Mouse (Mus musculus): Measurements from ENCODE around the gene Tpx2. TPM values are rescaled to one million over a fixed set of nuclear protein-coding genes. Genes with fewer than 3 reads are reported as not detected.

Tpx2 gene
- polyA plus RNA-seq, 1 experiment from 2014 or later = 59.8 TPM

DNA sequence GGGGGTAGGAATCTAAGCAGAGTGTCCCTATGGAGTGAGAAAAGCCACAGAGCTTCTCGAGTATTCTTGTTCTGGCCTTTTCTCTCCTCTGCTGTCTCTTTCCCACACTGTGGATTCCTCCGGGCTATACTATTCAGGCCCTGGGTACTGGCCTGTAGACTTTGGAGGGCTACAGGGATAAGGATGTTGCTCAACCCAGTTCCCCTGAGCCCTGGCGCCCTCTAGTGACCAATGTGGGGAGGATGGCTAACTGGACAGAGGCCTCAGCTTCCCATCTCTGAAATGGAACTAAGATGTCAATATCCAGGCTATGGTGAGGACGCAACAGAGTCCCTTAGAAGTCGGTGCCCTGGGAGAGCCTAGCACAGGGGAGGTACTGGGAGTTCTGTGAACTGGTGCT is 85.8 kb downstream of the Tpx2 start:
- 30% methylated on average over 5 of the region's 5 CpGs for WGBS
- peaks cover 10% of the 10 kb centered on the region for H3K4me1 ChIP-seq (ENCODE audit: control insufficient read depth, insufficient read depth, low read length)

DNA sequence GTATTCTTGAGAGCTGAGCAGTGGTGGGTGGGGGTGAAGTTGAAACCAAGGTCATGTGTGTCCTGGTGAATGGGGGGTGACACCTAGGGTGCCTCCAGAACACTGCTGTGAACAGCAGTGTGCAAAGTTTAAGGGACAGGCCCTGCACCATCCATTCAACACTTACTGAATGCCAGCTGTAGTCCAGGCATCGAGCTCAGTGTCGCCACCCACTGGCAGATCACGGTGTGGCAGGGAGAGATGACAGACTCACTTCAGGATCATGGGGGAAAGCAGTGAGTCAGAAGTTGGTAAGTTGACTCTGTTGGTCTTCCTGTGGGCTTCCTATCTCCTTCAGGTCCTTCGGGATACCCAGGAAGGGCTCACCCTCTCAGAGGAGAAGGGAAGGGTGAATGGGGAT is 92.1 kb downstream of the Tpx2 start:
- H3K9me3 ChIP-seq (replicated peaks; ENCODE audit: control insufficient read depth, low read length) = no peaks in the 10 kb centered on the region
- 8% methylated on average over 4 of the region's 4 CpGs for WGBS

More for the DNA sequence above, 85.8 kb downstream of the Tpx2 start:
- no peak; the same call in 1 of the 2 replicates for ATAC-seq (ENCODE audit: insufficient read depth, low FRiP score)
- no peak overlapping the region for H3K27ac ChIP-seq (ENCODE audit: low read length)
- no peaks in the 10 kb centered on the region for H3K9me3 ChIP-seq (replicated peaks; ENCODE audit: control insufficient read depth, low read length)
- no peak overlapping the region for H3K9ac ChIP-seq (ENCODE audit: low read length)
- peaks cover 3% of the 10 kb centered on the region; the same call in 1 of the 2 replicates for H3K27me3 ChIP-seq (ENCODE audit: control insufficient read depth, insufficient read depth, low read length)
- no peak overlapping the region for H3K4me2 ChIP-seq (ENCODE audit: low read depth, low read length)
- no peaks in the 10 kb centered on the region for H3K36me3 ChIP-seq (ENCODE audit: control insufficient read depth, insufficient read depth, low read length)
- no peak overlapping the region for H3K4me3 ChIP-seq (replicated peaks; ENCODE audit: low read length)

DNA sequence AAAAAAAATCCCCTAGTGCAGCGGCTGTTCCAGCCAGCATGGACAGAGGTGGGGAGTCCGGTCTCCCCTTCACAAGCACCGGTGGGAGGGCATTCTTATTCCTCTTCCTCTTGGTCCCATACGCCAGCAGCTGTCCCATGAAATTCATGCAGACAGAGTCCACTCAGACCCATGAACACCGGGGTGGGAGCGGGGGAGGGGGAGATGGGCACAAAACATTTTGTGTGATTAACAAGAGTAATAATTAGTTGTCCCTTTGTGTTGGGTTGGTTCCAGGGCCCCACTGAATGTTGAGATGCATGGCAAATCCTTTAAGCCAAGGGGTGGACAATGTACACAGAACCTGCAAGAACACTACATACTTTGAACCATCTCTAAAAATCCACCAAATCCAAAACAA is 93.3 kb downstream of the Tpx2 start:
- ATAC-seq (ENCODE audit: insufficient read depth, low FRiP score) = no peak
- Histone ChIP-seq H3K4me2 (ENCODE audit: low read depth, low read length) (no peak overlapping the region), H3K27me3 (ENCODE audit: control insufficient read depth, insufficient read depth, low read length) (peaks cover 57% of the 10 kb centered on the region), H3K9ac (ENCODE audit: low read length) (no peak overlapping the region), H3K27ac (ENCODE audit: low read length) (no peak overlapping the region), H3K36me3 (ENCODE audit: control insufficient read depth, insufficient read depth, low read length) (no peaks in the 10 kb centered on the region), H3K4me1 (ENCODE audit: control insufficient read depth, insufficient read depth, low read length) (peaks cover 10% of the 10 kb centered on the region; the same call in 1 of the 2 replicates), H3K9me3 (replicated peaks; ENCODE audit: control insufficient read depth, low read length) (no peaks in the 10 kb centered on the region), H3K4me3 (replicated peaks; ENCODE audit: low read length) (no peak overlapping the region)
- 82% methylated on average over 6 of the region's 6 CpGs for WGBS

More for the DNA sequence above, 92.1 kb downstream of the Tpx2 start:
- no peak for ATAC-seq (ENCODE audit: insufficient read depth, low FRiP score)
- Histone ChIP-seq H3K4me3 (replicated peaks; ENCODE audit: low read length) (no peak overlapping the region), H3K27ac (ENCODE audit: low read length) (no peak overlapping the region), H3K9ac (ENCODE audit: low read length) (no peak overlapping the region), H3K4me1 (ENCODE audit: control insufficient read depth, insufficient read depth, low read length) (peaks cover 10% of the 10 kb centered on the region; the same call in 1 of the 2 replicates), H3K4me2 (ENCODE audit: low read depth, low read length) (no peak overlapping the region), H3K27me3 (ENCODE audit: control insufficient read depth, insufficient read depth, low read length) (peaks cover 47% of the 10 kb centered on the region), H3K36me3 (ENCODE audit: control insufficient read depth, insufficient read depth, low read length) (no peaks in the 10 kb centered on the region)

DNA sequence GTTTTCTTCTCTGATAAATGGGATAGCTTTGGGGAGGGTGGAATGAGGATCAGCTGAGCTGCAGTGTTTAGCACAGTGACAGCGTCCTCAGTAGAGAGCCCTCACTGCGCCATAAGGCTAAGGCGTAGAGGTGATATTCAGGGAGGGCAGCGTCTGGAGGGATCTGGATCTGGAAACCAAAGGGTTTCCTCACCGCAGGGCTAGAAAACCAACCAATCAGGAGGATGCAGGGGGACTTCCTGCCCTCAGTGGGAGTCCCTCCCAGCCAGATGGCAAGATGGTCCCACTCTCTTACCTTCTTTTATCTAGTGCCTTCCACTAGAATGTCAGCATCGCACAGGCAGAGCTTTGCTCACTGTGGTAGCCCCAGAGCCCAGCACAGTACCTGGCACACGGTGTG is 94.0 kb downstream of the Tpx2 start:
- Histone ChIP-seq H3K4me2 (ENCODE audit: low read depth, low read length) (no peak overlapping the region), H3K4me1 (ENCODE audit: control insufficient read depth, insufficient read depth, low read length) (peaks cover 10% of the 10 kb centered on the region; the same call in 1 of the 2 replicates), H3K36me3 (ENCODE audit: control insufficient read depth, insufficient read depth, low read length) (no peaks in the 10 kb centered on the region), H3K9me3 (replicated peaks; ENCODE audit: control insufficient read depth, low read length) (no peaks in the 10 kb centered on the region), H3K9ac (ENCODE audit: low read length) (no peak overlapping the region), H3K27ac (ENCODE audit: low read length) (no peak overlapping the region), H3K4me3 (replicated peaks; ENCODE audit: low read length) (no peak overlapping the region), H3K27me3 (ENCODE audit: control insufficient read depth, insufficient read depth, low read length) (peaks cover 60% of the 10 kb centered on the region)
- 28% methylated on average over 7 of the region's 7 CpGs for WGBS
- ATAC-seq (ENCODE audit: insufficient read depth, low FRiP score) = no peak

DNA sequence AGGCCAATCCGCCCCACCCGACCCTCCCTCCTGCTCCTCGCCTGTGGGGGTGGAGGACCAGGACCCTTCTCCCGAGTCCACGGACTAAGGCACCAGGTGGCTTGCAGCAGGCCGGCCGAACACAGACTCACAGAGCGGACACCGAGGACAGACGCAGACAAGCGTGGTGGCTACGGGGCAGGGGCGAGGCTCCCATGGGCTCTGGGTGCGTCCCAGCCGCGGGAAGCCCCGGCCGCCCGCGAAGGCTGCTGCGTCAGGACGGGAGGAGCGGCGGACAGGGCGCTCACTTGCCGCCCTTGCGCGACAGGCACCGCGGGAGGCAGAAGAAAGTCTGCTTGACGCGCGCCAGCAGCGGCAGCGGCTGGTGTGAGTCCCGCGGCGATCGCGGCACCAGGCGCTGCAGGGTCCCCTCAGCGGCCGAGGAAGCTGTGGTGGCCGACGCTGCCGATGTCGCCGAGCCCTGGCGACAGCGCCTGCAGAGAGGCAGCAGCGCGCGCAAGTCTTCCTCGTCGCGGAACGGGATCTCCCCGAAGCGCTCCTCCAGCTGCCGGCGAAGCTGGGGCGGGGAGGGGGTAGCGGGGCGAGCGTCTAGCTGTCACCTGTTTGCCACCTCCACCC is 95.2 kb downstream of the Tpx2 start:
- ATAC-seq (ENCODE audit: insufficient read depth, low FRiP score) = no peak
- H3K4me1 ChIP-seq (ENCODE audit: control insufficient read depth, insufficient read depth, low read length) = peaks cover 10% of the 10 kb centered on the region; the same call in 1 of the 2 replicates
- peak overlapping the region; percentile 56 for H3K9ac ChIP-seq (ENCODE audit: low read length)

DNA sequence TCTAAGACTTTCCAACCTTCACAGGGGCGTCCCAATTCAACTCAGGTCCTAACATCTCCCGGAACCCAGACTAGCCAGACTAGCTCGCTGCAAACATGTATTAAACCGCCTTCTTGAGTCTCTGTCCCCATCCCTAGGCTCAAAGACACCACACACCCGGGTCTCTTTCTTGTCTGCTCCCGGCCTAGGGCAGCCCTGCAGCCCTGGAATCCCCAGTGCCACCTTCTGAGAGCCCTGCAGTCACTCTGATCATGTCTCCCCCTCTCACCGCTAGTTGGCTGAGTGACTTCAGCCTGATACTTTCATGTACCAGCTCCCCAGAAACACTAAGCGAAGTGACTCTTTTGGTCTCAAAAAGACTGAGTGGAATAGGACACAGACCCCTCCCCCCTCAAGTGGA is 95.8 kb downstream of the Tpx2 start:
- Histone ChIP-seq H3K4me2 (ENCODE audit: low read depth, low read length) (peak overlapping the region; percentile 69), H3K27ac (ENCODE audit: low read length) (no peak overlapping the region), H3K36me3 (ENCODE audit: control insufficient read depth, insufficient read depth, low read length) (no peaks in the 10 kb centered on the region), H3K4me3 (replicated peaks; ENCODE audit: low read length) (peak overlapping the region; percentile 43), H3K4me1 (ENCODE audit: control insufficient read depth, insufficient read depth, low read length) (peaks cover 10% of the 10 kb centered on the region; the same call in 1 of the 2 replicates), H3K9ac (ENCODE audit: low read length) (no peak overlapping the region), H3K27me3 (ENCODE audit: control insufficient read depth, insufficient read depth, low read length) (peaks cover 57% of the 10 kb centered on the region), H3K9me3 (replicated peaks; ENCODE audit: control insufficient read depth, low read length) (no peaks in the 10 kb centered on the region)
- WGBS = 9% methylated on average over 8 of the region's 8 CpGs
- ATAC-seq (ENCODE audit: insufficient read depth, low FRiP score) = no peak

More for the DNA sequence above, 95.2 kb downstream of the Tpx2 start:
- peak overlapping the region; percentile 43 for H3K4me3 ChIP-seq (replicated peaks; ENCODE audit: low read length)
- H3K27ac ChIP-seq (ENCODE audit: low read length) = no peak overlapping the region
- H3K9me3 ChIP-seq (replicated peaks; ENCODE audit: control insufficient read depth, low read length) = no peaks in the 10 kb centered on the region
- peak overlapping the region; percentile 69 for H3K4me2 ChIP-seq (ENCODE audit: low read depth, low read length)
- WGBS = under 1% methylated on average over 65 of the region's 65 CpGs
- H3K27me3 ChIP-seq (ENCODE audit: control insufficient read depth, insufficient read depth, low read length) = peaks cover 57% of the 10 kb centered on the region
- H3K36me3 ChIP-seq (ENCODE audit: control insufficient read depth, insufficient read depth, low read length) = no peaks in the 10 kb centered on the region

DNA sequence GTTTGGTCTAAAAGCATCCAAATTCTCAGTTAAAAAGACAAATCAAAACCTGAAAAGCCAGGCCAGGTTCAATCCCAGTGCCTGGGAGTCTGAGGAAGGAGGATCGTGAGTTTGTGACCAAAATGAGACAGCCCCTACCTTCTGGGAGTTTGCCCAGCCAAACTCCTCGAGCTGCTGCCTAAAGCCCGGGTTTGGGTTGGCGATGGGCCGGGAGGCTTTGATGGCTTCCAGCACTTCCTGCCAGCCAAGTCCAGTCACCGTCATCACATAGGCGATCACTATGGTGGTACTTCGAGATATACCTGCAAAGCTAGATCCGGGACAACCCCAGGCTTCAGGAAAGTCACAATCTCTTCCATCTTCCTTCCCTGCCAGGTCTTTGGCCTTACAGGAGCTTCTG is 96.2 kb downstream of the Tpx2 start:
- H3K27me3 ChIP-seq (ENCODE audit: control insufficient read depth, insufficient read depth, low read length) = peaks cover 57% of the 10 kb centered on the region
- WGBS = 51% methylated on average over 9 of the region's 9 CpGs
- ATAC-seq (ENCODE audit: insufficient read depth, low FRiP score) = no peak

More for the DNA sequence above, 96.2 kb downstream of the Tpx2 start:
- Histone ChIP-seq H3K9me3 (replicated peaks; ENCODE audit: control insufficient read depth, low read length) (no peaks in the 10 kb centered on the region), H3K4me3 (replicated peaks; ENCODE audit: low read length) (no peak overlapping the region), H3K36me3 (ENCODE audit: control insufficient read depth, insufficient read depth, low read length) (no peaks in the 10 kb centered on the region), H3K4me1 (ENCODE audit: control insufficient read depth, insufficient read depth, low read length) (peaks cover 10% of the 10 kb centered on the region; the same call in 1 of the 2 replicates), H3K9ac (ENCODE audit: low read length) (no peak overlapping the region), H3K4me2 (ENCODE audit: low read depth, low read length) (no peak overlapping the region), H3K27ac (ENCODE audit: low read length) (no peak overlapping the region)

Small RNA genes lying within 50 kb of the gene (microRNA-seq; reads per million reads assigned to microRNA genes)
- gene Mir5622 = 1.2 reads per million

Other genes starting within 250 kb of the Tpx2 start
- gene Defb45, start 248.6 kb upstream of the Tpx2 start, polyA plus RNA-seq (2015; fragmentation: Nextera tagmentation; extraction: Ambion mirVana) = not detected in 2 replicates
- gene Defb36, start 243.6 kb upstream of the Tpx2 start, polyA plus RNA-seq (2015; fragmentation: Nextera tagmentation; extraction: Ambion mirVana) = not detected in 2 replicates
- 0.62 and 1.4 TPM in 2 replicates for gene Defb25, start 224.9 kb upstream of the Tpx2 start, polyA plus RNA-seq (2015; fragmentation: Nextera tagmentation; extraction: Ambion mirVana)
- 20.0 and 20.6 TPM in 2 replicates for gene Rem1, start 221.0 kb upstream of the Tpx2 start, polyA plus RNA-seq (2015; fragmentation: Nextera tagmentation; extraction: Ambion mirVana)
- 121 and 128 TPM in 2 replicates for gene H13, start 178.5 kb upstream of the Tpx2 start, polyA plus RNA-seq (2015; fragmentation: Nextera tagmentation; extraction: Ambion mirVana)
- gene Mcts2, start 160.9 kb upstream of the Tpx2 start, polyA plus RNA-seq (2015; fragmentation: Nextera tagmentation; extraction: Ambion mirVana) = 24.0 and 25.2 TPM in 2 replicates
- gene Id1, start 111.7 kb upstream of the Tpx2 start, polyA plus RNA-seq (2015; fragmentation: Nextera tagmentation; extraction: Ambion mirVana) = 125 and 145 TPM in 2 replicates
- gene Cox4i2, start 93.8 kb upstream of the Tpx2 start, polyA plus RNA-seq (2015; fragmentation: Nextera tagmentation; extraction: Ambion mirVana) = 21.3 and 23.9 TPM in 2 replicates
- gene Bcl2l1, start 16.2 kb upstream of the Tpx2 start, polyA plus RNA-seq (2015; fragmentation: Nextera tagmentation; extraction: Ambion mirVana) = 78.1 and 88.8 TPM in 2 replicates
- 0.07 and 1.8 TPM in 2 replicates for gene Mylk2, start 63.4 kb downstream of the Tpx2 start, polyA plus RNA-seq (2015; fragmentation: Nextera tagmentation; extraction: Ambion mirVana)
- gene Foxs1, start 85.2 kb downstream of the Tpx2 start, polyA plus RNA-seq (2015; fragmentation: Nextera tagmentation; extraction: Ambion mirVana) = 4.5 and 5.3 TPM in 2 replicates
- gene Dusp15, start 103.7 kb downstream of the Tpx2 start, polyA plus RNA-seq (2015; fragmentation: Nextera tagmentation; extraction: Ambion mirVana) = 0.06 and 0.24 TPM in 2 replicates
- 0.27 TPM in 2 replicates for gene Ttll9, start 114.5 kb downstream of the Tpx2 start, polyA plus RNA-seq (2015; fragmentation: Nextera tagmentation; extraction: Ambion mirVana)
- 101 and 105 TPM in 2 replicates for gene Pdrg1, start 167.5 kb downstream of the Tpx2 start, polyA plus RNA-seq (2015; fragmentation: Nextera tagmentation; extraction: Ambion mirVana)
- not detected in 2 replicates for gene Xkr7, start 183.9 kb downstream of the Tpx2 start, polyA plus RNA-seq (2015; fragmentation: Nextera tagmentation; extraction: Ambion mirVana)
- gene Ccm2l, start 218.0 kb downstream of the Tpx2 start, polyA plus RNA-seq (2015; fragmentation: Nextera tagmentation; extraction: Ambion mirVana) = 0.51 and 1.0 TPM in 2 replicates

Data from stomach, embryonic 16.5 days (tissue).